Mouse (Mus musculus): ENCODE measurements around the gene Taf4.

- TF ChIP-seq CTCF (IDR thresholded peaks at IDR 0.05; ENCODE audit: low read depth, low read length) (no peak), POLR2A (IDR thresholded peaks at IDR 0.05; ENCODE audit: insufficient read depth, low read length) (no peak), EP300 (IDR thresholded peaks at IDR 0.05; ENCODE audit: insufficient read depth, low read depth, low read length) (no peak)
Observed at GRCm38 (mm10) chr2:179969137-179969536, 7.3 kb downstream of the Taf4 start.

Measured in ES-Bruce4 (cell line).